Mouse (Mus musculus): ENCODE data around the gene Bbs1. TPM values are rescaled to one million over a fixed set of nuclear protein-coding genes. Genes with fewer than 3 reads are reported as not detected.

Gene Bbs1
- total and polyA plus RNA-seq, 3 experiments, result 1.2 to 1.9 TPM; not detected in 1

DNA sequence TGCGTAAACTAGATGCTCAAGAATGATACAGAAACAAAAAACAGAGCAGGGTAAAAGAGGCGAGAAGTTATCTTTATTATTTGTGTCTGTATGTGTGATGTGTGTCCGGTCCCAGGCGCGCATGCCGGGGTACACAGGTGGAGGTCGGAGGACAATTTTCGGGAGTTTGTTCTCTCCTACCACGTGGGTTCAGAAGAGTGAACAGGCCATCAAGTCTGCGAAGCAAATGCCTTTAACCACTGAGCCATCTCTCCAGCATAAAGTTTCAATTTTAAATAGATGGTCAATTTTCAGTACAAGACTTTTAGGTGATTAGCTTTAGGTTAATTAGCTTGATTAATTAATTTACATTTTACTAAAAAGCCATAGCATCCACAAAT is 27.1 kb downstream of the Bbs1 start:
- no peaks in the 10 kb centered on the region for H3K27me3 ChIP-seq (ENCODE audit: control insufficient read depth in 1 of 2, insufficient read depth in 2 of 2, low read length in 2 of 2)
- H3K9me3 ChIP-seq (replicated peaks; ENCODE audit: insufficient read depth, low read length), result no peaks in the 10 kb centered on the region
- H3K4me3 ChIP-seq (ENCODE audit: control insufficient read depth in 1 of 2, insufficient read depth in 1 of 2, low read depth in 2 of 2, low read length in 2 of 2), result peak overlapping the region; percentile 88 to 94
- H3K79me2 ChIP-seq (ENCODE audit: control insufficient read depth, insufficient read depth, low read length, poor library complexity), result peaks cover 16% of the 10 kb centered on the region
- H3K4me1 ChIP-seq (ENCODE audit: control insufficient read depth in 1 of 2, insufficient read depth in 2 of 2, low read length in 2 of 2), result peaks cover 0 to 17% of the 10 kb centered on the region in 2 experiments; a peak in 2 of 4 replicates
- H3K27ac ChIP-seq (ENCODE audit: control insufficient read depth, low read depth, low read length), result peak overlapping the region; percentile 66
- H3K36me3 ChIP-seq (ENCODE audit: control insufficient read depth in 1 of 2, insufficient read depth in 2 of 2, low read length in 2 of 2), result peaks cover 0 to 9% of the 10 kb centered on the region in 2 experiments; a peak in 2 of 4 replicates
- peak; percentile 38 for DNase-seq (ENCODE audit: low read depth, low spot score)
- H3K9ac ChIP-seq (ENCODE audit: control insufficient read depth, low read depth, low read length, poor library complexity, severe bottlenecking), result peak overlapping the region; percentile 95
- TF ChIP-seq ZNF384 (IDR thresholded peaks at IDR 0.05; ENCODE audit: low read depth, low read length) (peak; percentile 57), ZKSCAN1 (IDR thresholded peaks at IDR 0.05; ENCODE audit: low read depth, low read length) (no peak), MAX (IDR thresholded peaks at IDR 0.05; ENCODE audit: low read length) (no peak)

DNA sequence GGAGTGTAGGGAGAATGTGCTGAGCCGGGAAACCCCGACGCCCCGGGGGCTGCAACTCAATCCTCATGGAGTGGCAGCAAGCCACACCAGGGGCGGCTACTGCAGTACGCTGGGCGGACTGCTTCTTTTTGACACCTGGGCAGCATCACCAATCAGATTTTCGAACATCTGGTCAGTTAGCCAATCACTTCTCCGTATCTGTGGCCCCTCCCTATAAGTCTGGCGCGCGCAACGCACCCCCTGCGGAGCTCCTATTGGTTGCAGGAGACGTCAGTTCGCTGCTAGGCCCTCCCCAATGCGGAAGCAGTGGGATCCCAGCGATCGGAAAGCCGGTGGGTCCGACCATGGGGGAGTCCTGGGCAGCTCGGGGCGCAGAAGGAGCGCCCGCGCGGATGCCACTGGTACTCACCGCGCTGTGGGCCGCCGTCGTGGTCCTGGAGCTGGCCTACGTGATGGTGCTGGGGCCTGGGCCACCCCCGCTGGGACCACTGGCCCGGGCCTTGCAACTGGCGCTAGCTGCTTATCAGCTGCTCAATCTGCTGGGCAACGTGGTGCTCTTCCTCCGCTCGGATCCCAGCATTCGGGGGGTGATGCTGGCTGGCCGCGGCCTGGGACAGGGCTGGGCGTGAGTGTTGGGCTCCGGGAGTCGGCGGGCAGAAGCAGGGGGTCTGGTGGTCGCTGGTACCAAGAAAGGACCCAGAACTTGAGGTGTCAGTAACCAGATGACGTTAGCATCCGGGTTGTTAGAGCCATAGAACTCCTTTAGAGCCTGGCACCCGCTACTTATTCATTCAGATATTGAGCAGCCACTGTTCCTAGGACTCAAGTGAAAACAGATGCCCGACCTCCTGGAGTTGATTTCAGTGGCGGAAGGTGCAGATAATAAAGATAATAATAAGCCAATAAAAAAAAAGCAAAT is 27.8 kb downstream of the Bbs1 start, which contains the start of gene Zdhhc24:
Gene Zdhhc24 (plus strand): TSS at position 264 of the 919 bp plus-strand sequence.
- peak; percentile 98 for DNase-seq (ENCODE audit: low read depth, low spot score)
- H3K4me1 ChIP-seq (ENCODE audit: control insufficient read depth in 1 of 2, insufficient read depth in 2 of 2, low read length in 2 of 2), result peaks cover 0 to 17% of the 10 kb centered on the region in 2 experiments; a peak in 2 of 4 replicates
- peak within 1 kb of the TSS; percentile 88 to 94 for H3K4me3 ChIP-seq (ENCODE audit: control insufficient read depth in 1 of 2, insufficient read depth in 1 of 2, low read depth in 2 of 2, low read length in 2 of 2)
- no peaks in the 10 kb centered on the region for H3K9me3 ChIP-seq (replicated peaks; ENCODE audit: insufficient read depth, low read length)
- peak within 1 kb of the TSS; percentile 95 for H3K9ac ChIP-seq (ENCODE audit: control insufficient read depth, low read depth, low read length, poor library complexity, severe bottlenecking)
- H3K27ac ChIP-seq (ENCODE audit: control insufficient read depth, low read depth, low read length), result peak within 1 kb of the TSS; percentile 66
- H3K79me2 ChIP-seq (ENCODE audit: control insufficient read depth, insufficient read depth, low read length, poor library complexity), result peaks cover 16% of the 10 kb centered on the region
- peaks cover 0 to 9% of the 10 kb centered on the region in 2 experiments; a peak in 2 of 4 replicates for H3K36me3 ChIP-seq (ENCODE audit: control insufficient read depth in 1 of 2, insufficient read depth in 2 of 2, low read length in 2 of 2)
- H3K27me3 ChIP-seq (ENCODE audit: control insufficient read depth in 1 of 2, insufficient read depth in 2 of 2, low read length in 2 of 2), result no peaks in the 10 kb centered on the region; a peak in 1 of 4 replicates
- TF ChIP-seq EP300 (IDR thresholded peaks at IDR 0.05; ENCODE audit: low read depth in 1 of 2, low read length in 2 of 2) (0 out of 4 replicates have a peak, but pooled peaks of 1 of the 2 experiments have one; percentile 2), CHD2 (IDR thresholded peaks at IDR 0.05; ENCODE audit: low read length) (peak; percentile 62; the same call in 1 of the 2 replicates), MAX (IDR thresholded peaks at IDR 0.05; ENCODE audit: low read length) (no peak), KAT2A (conservative IDR thresholded peaks at IDR 0.05; ENCODE audit: low read depth, low read length) (no peak), TBP (IDR thresholded peaks at IDR 0.05; ENCODE audit: low read depth, low read length) (peak; percentile 80), ZC3H11A (IDR thresholded peaks at IDR 0.05; ENCODE audit: low read depth, low read length) (no peak), CHD1 (IDR thresholded peaks at IDR 0.05; ENCODE audit: low read depth, low read length) (no peak), NRF1 (IDR thresholded peaks at IDR 0.05; ENCODE audit: insufficient read depth, low read depth, low read length, poor library complexity, severe bottlenecking) (peak; percentile 66), POLR2A (IDR thresholded peaks at IDR 0.05; ENCODE audit: control insufficient read depth in 1 of 2, insufficient read depth in 1 of 2, low read depth in 1 of 2, low read length in 2 of 2, poor library complexity in 1 of 2) (peak; percentile 73 to 93; a peak in 3 of 4 replicates), USF1 (IDR thresholded peaks at IDR 0.05; ENCODE audit: low read depth, low read length) (peak; percentile 23; the same call in 1 of the 2 replicates), ELF1 (IDR thresholded peaks at IDR 0.05; ENCODE audit: low read depth, low read length) (peak; percentile 98), POLR2AphosphoS2 (IDR thresholded peaks at IDR 0.05; ENCODE audit: low read length) (peak; percentile 66; the same call in 1 of the 2 replicates), E2F4 (IDR thresholded peaks at IDR 0.05; ENCODE audit: borderline replicate concordance, low read depth, low read length) (peak; percentile 90; the same call in 1 of the 2 replicates), MAFK (IDR thresholded peaks at IDR 0.05; ENCODE audit: borderline replicate concordance, low read depth, low read length) (no peak), ETS1 (IDR thresholded peaks at IDR 0.05; ENCODE audit: low read depth, low read length) (no peak), SIN3A (IDR thresholded peaks at IDR 0.05; ENCODE audit: low read length) (peak; percentile 81; the same call in 1 of the 2 replicates), SMC3 (IDR thresholded peaks at IDR 0.05; ENCODE audit: low read depth, low read length) (no peak), ZMIZ1 (IDR thresholded peaks at IDR 0.05; ENCODE audit: low read depth, low read length) (0 out of 2 replicates have a peak, but pooled peaks have one; percentile 54), UBTF (IDR thresholded peaks at IDR 0.05; ENCODE audit: borderline replicate concordance, insufficient read depth, low read depth, low read length) (no peak), MAZ (IDR thresholded peaks at IDR 0.05; ENCODE audit: low read depth, low read length) (peak; percentile 75), HCFC1 (IDR thresholded peaks at IDR 0.05; ENCODE audit: low read depth, low read length) (peak; percentile 80), NELFE (IDR thresholded peaks at IDR 0.05; ENCODE audit: low read depth, low read length) (peak; percentile 91), MYB (IDR thresholded peaks at IDR 0.05; ENCODE audit: low read depth, low read length) (no peak), MYC (IDR thresholded peaks at IDR 0.05; ENCODE audit: low read depth, low read length) (peak; percentile 43; the same call in 1 of the 2 replicates), MXI1 (IDR thresholded peaks at IDR 0.05; ENCODE audit: low read depth, low read length) (peak; percentile 85), ZKSCAN1 (IDR thresholded peaks at IDR 0.05; ENCODE audit: low read depth, low read length) (no peak), POLR2AphosphoS5 (IDR thresholded peaks at IDR 0.05; ENCODE audit: borderline replicate concordance, low read depth, low read length) (no peak; the same call in 1 of the 2 replicates), JUND (IDR thresholded peaks at IDR 0.05; ENCODE audit: low read depth, low read length) (no peak)
